Mouse (Mus musculus) neural tube, embryonic 15.5 days (tissue): ENCODE measurements around the gene Kap. TPM values are rescaled to one million over a fixed set of nuclear protein-coding genes. Genes with fewer than 3 reads are reported as not detected.
"Not testable (repeated sequence)": the region's sequence is repeated elsewhere in the genome, so short reads cannot be mapped to it uniquely, and the experiment has no call there.

Experiments used
- ATAC-seq: fragments of 200-750 bp; cut with Nextera tagmentation; 2 replicates; pipeline ENCODE4 v1.8.0; 2017; ENCODE audit warnings: mild to moderate bottlenecking, moderate TSS enrichment, moderate library complexity; ENCODE audit not compliant: low FRiP score
- H3K27ac ChIP-seq: fragments of 300-500 bp; sonication (generic); replicated peaks from 2 replicates; pipeline ENCODE4 v1.5.1; 2015; ENCODE audit warnings: mild to moderate bottlenecking, inconsistent platforms
- H3K27me3 ChIP-seq: fragments of 300-500 bp; sonication (generic); replicated peaks from 2 replicates; pipeline ENCODE4 v1.6.1; 2015; ENCODE audit warnings: inconsistent platforms
- H3K36me3 ChIP-seq: fragments of 300-500 bp; sonication (generic); 2 replicates; pipeline ENCODE4 v1.6.1; 2015; ENCODE audit warnings: inconsistent platforms
- H3K4me1 ChIP-seq: fragments of 300-500 bp; sonication (generic); 2 replicates; pipeline ENCODE4 v1.6.1; 2015; ENCODE audit warnings: inconsistent platforms
- H3K4me2 ChIP-seq: fragments of 300-500 bp; sonication (generic); 2 replicates; pipeline ENCODE4 v1.6.1; 2015; ENCODE audit warnings: inconsistent platforms, mild to moderate bottlenecking, moderate library complexity
- H3K4me3 ChIP-seq: fragments of 300-500 bp; sonication (generic); replicated peaks from 2 replicates; pipeline ENCODE4 v1.5.1; 2015; ENCODE audit warnings: mild to moderate bottlenecking, inconsistent platforms
- H3K9ac ChIP-seq: fragments of 300-500 bp; sonication (generic); replicated peaks from 2 replicates; pipeline ENCODE4 v1.6.1; 2015; ENCODE audit warnings: mild to moderate bottlenecking, inconsistent platforms
- H3K9me3 ChIP-seq: fragments of 300-500 bp; sonication (generic); replicated peaks from 2 replicates; pipeline ENCODE4 v1.6.1; 2016; ENCODE audit warnings: inconsistent platforms
- WGBS: fragments of 180-500 bp; shearing (Covaris S2); methylation state at CpG from one replicate; pipeline ENCODE4 v1.1.7; 2015; ENCODE audit warnings: mixed read lengths; 5-methylcytosine and 5-hydroxymethylcytosine counted together
- polyA plus RNA-seq: library from polyadenylated mRNA; unstranded; fragments of >200 nt; fragmentation: Nextera tagmentation; extraction: Ambion mirVana; gene quantifications from 2 replicates; pipeline ENCODE4 v1.2.1, GENCODE M21; 2015

The Kap gene
- polyA plus RNA-seq: not detected in 2 replicates

GRCm38 (mm10) chr6:133853526-133853925 lies at the start of gene Kap:
TSS of gene Kap (minus strand) at chr6:133853762.
- WGBS: 88% methylated on average over 1 of the region's 1 CpGs
- Histone ChIP-seq H3K9me3 (no peaks in the 10 kb centered on the region), H3K27ac (no peak within 1 kb of the TSS), H3K27me3 (no peaks in the 10 kb centered on the region), H3K4me3 (no peak within 1 kb of the TSS), H3K9ac (no peak within 1 kb of the TSS), H3K4me2 (no peak within 1 kb of the TSS), H3K4me1 (no peaks in the 10 kb centered on the region), H3K36me3 (no peaks in the 10 kb centered on the region)
- no peak for ATAC-seq

GRCm38 (mm10) chr6:133885871-133886415 lies 32.4 kb upstream of the Kap start:
- Histone ChIP-seq H3K9me3 (no peaks in the 10 kb centered on the region), H3K36me3 (no peaks in the 10 kb centered on the region), H3K9ac (no peak overlapping the region), H3K27ac (no peak overlapping the region), H3K4me1 (no peaks in the 10 kb centered on the region), H3K4me2 (no peak overlapping the region), H3K4me3 (no peak overlapping the region), H3K27me3 (no peaks in the 10 kb centered on the region)
- no peak for ATAC-seq
- WGBS: 88% methylated on average over 5 of the region's 5 CpGs

- no peak for ATAC-seq
- WGBS: 81% methylated on average over 5 of the region's 5 CpGs
- no peaks in the 10 kb centered on the region for H3K9me3 ChIP-seq
These were observed 30.0 kb upstream of the Kap start for GRCm38 (mm10) chr6:133883446-133883985.

GRCm38 (mm10) chr6:133875906-133876462 lies 22.4 kb upstream of the Kap start:
- H3K4me2 ChIP-seq: 0 out of 2 replicates have a peak overlapping the region, but pooled peaks have one; percentile 26
- 31% methylated on average over 12 of the region's 12 CpGs for whole genome bisulfite sequencing
- no peak overlapping the region for H3K27ac ChIP-seq
- no peaks in the 10 kb centered on the region for H3K4me1 ChIP-seq
- H3K27me3 ChIP-seq: no peaks in the 10 kb centered on the region
- no peaks in the 10 kb centered on the region for H3K36me3 ChIP-seq
- ATAC-seq: peak; percentile 63
- H3K4me3 ChIP-seq: no peak overlapping the region
- H3K9me3 ChIP-seq: no peaks in the 10 kb centered on the region
- H3K9ac ChIP-seq: no peak overlapping the region

More at GRCm38 (mm10) chr6:133883446-133883985, 30.0 kb upstream of the Kap start:
- H3K4me2 ChIP-seq: no peak overlapping the region
- no peaks in the 10 kb centered on the region for H3K36me3 ChIP-seq
- H3K4me1 ChIP-seq: no peaks in the 10 kb centered on the region
- H3K27ac ChIP-seq: no peak overlapping the region
- H3K4me3 ChIP-seq: no peak overlapping the region
- H3K27me3 ChIP-seq: no peaks in the 10 kb centered on the region
- H3K9ac ChIP-seq: no peak overlapping the region

DNA sequence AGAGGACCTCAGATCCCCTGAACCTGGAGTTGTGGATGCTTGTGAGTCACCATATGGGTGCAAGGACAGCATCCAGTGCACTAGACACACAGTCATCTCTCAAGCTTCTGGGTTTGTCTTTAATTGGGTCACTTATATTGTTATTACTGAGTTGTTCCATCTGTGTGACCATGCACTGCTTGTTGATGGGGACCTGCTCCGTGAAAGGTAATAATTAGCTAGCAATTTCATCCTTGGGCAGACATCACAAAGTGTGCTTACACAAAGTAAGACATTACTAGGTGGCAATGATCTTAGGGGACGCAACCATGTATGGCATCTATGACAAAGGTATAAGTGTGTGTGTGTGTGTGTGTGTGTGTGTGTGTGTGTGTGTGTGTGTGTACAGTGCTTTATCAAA lies 19.1 kb upstream of the Kap start:
- H3K27me3 ChIP-seq: no peaks in the 10 kb centered on the region
- ATAC-seq: no peak
- no peak overlapping the region for H3K4me3 ChIP-seq
- H3K9me3 ChIP-seq: no peaks in the 10 kb centered on the region
- 57% methylated on average over 2 of the region's 2 CpGs for WGBS
- no peaks in the 10 kb centered on the region for H3K36me3 ChIP-seq
- no peaks in the 10 kb centered on the region for H3K4me1 ChIP-seq
- H3K27ac ChIP-seq: no peak overlapping the region
- H3K4me2 ChIP-seq: no peak overlapping the region
- no peak overlapping the region for H3K9ac ChIP-seq

DNA sequence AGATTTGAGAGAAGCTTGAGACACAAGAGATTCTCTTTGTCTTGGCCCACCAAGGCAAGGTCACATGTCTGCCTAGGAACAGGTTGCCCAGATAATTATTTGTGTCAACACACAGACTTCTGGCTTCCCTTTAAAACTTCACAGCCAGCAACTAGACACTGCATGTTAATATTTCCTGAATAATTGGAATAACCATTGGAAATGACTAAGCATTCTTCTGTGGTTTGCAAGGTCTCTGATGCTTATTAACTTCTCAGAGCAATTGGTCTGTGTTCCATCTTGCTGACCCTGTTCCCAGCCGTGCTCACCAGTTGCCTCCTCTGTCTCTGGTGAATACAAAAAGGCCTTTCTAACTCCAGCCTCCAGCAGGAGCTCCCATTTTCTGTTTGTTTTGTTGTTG lies 17.6 kb upstream of the Kap start:
- 71% methylated on average over 1 of the region's 1 CpGs for WGBS
- H3K9ac ChIP-seq: no peak overlapping the region

DNA sequence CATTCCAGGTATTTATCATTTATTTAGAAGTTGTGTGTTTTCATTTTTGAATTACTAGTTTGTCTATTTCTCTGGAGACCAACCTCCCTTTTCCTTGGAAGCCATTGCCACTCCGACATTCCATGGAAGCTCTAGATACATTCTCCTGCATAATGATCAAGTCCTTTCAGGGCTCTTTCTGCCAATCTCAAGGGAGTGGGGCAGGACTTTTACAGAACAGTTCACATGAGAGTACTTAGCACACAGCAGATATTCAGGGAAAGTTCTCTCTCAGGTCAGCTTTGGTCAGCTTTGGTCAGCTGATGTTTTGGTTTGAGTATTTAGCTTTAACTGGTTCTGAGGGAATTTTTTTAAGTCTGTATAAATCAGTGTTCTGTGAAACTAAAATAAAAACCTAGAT lies 14.8 kb upstream of the Kap start:
- Histone ChIP-seq H3K4me3 (no peak overlapping the region), H3K4me2 (no peak overlapping the region), H3K27ac (no peak overlapping the region), H3K4me1 (no peaks in the 10 kb centered on the region), H3K9me3 (no peaks in the 10 kb centered on the region), H3K36me3 (no peaks in the 10 kb centered on the region), H3K27me3 (no peaks in the 10 kb centered on the region), H3K9ac (no peak overlapping the region)
- 93% methylated on average over 1 of the region's 1 CpGs for WGBS
- no peak for ATAC-seq

More for the DNA sequence above, 17.6 kb upstream of the Kap start:
- H3K4me3 ChIP-seq: no peak overlapping the region
- H3K27me3 ChIP-seq: no peaks in the 10 kb centered on the region
- ATAC-seq: no peak
- H3K27ac ChIP-seq: no peak overlapping the region
- no peak overlapping the region for H3K4me2 ChIP-seq
- no peaks in the 10 kb centered on the region for H3K9me3 ChIP-seq
- H3K4me1 ChIP-seq: no peaks in the 10 kb centered on the region
- no peaks in the 10 kb centered on the region for H3K36me3 ChIP-seq

DNA sequence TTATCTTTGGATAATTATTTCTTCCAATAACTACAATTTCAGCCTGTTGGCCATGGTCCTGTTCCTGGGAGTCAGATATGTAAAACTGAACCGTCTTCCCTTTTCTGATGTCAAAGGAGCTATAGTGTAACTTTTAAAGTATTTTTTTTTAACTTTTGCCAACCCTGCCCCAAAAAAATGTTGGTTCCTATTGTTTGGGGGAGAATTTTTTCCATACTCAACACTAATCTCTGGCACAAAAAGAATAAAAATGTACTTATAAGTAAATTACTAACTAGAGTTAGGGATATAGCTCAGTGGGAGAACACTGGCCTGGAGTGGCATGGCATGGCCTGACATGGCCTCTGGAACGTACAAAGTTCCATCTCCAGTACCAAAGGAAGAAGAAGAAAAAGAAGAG lies 2.3 kb upstream of the Kap start:
- H3K36me3 ChIP-seq: no peaks in the 10 kb centered on the region
- H3K27ac ChIP-seq: no peak overlapping the region
- H3K4me3 ChIP-seq: no peak overlapping the region
- no peak for ATAC-seq
- H3K9ac ChIP-seq: no peak overlapping the region
- no peaks in the 10 kb centered on the region for H3K27me3 ChIP-seq
- 87% methylated on average over 2 of the region's 2 CpGs for WGBS
- H3K4me2 ChIP-seq: no peak overlapping the region
- H3K4me1 ChIP-seq: no peaks in the 10 kb centered on the region
- no peaks in the 10 kb centered on the region for H3K9me3 ChIP-seq

GRCm38 (mm10) chr6:133849359-133849758 lies 4.2 kb downstream of the Kap start:
- WGBS: 87% methylated on average over 2 of the region's 2 CpGs
- no peak overlapping the region for H3K4me2 ChIP-seq
- H3K9ac ChIP-seq: no peak overlapping the region
- H3K4me1 ChIP-seq: no peaks in the 10 kb centered on the region
- no peak overlapping the region for H3K4me3 ChIP-seq
- ATAC-seq: no peak
- H3K9me3 ChIP-seq: no peaks in the 10 kb centered on the region
- no peaks in the 10 kb centered on the region for H3K36me3 ChIP-seq
- no peaks in the 10 kb centered on the region for H3K27me3 ChIP-seq
- H3K27ac ChIP-seq: no peak overlapping the region

DNA sequence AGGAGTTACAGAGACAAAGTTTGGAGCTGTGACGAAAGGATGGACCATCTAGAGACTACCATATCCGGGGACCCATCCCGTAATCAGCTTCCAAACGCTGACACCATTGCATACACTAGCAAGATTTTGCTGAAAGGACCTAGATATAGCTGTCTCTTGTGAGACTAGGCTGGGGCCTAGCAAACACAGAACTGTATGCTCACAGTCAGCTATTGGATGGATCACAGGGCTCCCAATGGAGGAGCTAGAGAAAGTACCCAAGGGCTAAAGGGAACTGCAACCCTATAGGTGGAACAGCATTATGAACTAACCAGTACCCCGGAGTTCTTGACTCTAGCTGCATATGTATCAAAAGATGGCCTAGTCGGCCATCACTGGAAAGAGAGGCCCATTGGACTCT lies 4.7 kb downstream of the Kap start:
- not testable (repeated sequence) for ATAC-seq, H3K9me3 ChIP-seq, H3K4me2 ChIP-seq, H3K9ac ChIP-seq, H3K27me3 ChIP-seq, H3K27ac ChIP-seq, H3K4me1 ChIP-seq, H3K4me3 ChIP-seq, H3K36me3 ChIP-seq
- 86% methylated on average over 6 of the region's 6 CpGs for WGBS

GRCm38 (mm10) chr6:133838296-133838995 lies 15.1 kb downstream of the Kap start:
- not testable (repeated sequence) for ATAC-seq, H3K4me1 ChIP-seq, H3K27ac ChIP-seq, H3K9ac ChIP-seq, H3K4me3 ChIP-seq, H3K27me3 ChIP-seq, H3K36me3 ChIP-seq, H3K9me3 ChIP-seq, H3K4me2 ChIP-seq
- WGBS: 90% methylated on average over 29 of the region's 29 CpGs

DNA sequence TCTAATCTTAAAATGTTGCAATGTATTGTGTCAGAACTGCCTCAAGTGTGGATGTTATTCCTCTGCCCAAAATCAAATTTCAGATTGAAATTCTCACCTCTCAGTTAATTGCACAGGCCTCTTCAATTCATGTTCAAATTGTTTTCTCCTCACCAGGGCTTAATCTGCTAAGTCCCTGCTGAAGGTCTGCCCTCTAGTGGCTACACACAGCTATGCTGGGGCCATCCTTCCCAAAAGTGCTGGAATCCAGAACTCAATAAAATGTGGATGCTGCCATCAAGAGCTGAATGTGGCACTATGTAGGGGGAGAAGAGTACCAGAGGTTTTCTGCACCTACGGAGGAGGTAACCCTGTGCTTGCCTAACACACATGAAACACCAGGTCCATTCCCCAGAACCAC lies 41.2 kb downstream of the Kap start:
- Histone ChIP-seq H3K27ac (no peak overlapping the region), H3K4me3 (no peak overlapping the region), H3K4me2 (no peak overlapping the region), H3K27me3 (no peaks in the 10 kb centered on the region), H3K9ac (no peak overlapping the region), H3K36me3 (no peaks in the 10 kb centered on the region), H3K4me1 (no peaks in the 10 kb centered on the region), H3K9me3 (no peaks in the 10 kb centered on the region)
- ATAC-seq: no peak
- 38% methylated on average over 1 of the region's 1 CpGs for WGBS
